Mouse (Mus musculus): ENCODE results near the gene Dchs1.
"Not testable (repeated sequence)": the region's sequence is repeated elsewhere in the genome, so short reads cannot be mapped to it uniquely, and the experiment has no call there.

Dchs1 gene

GRCm38 (mm10) chr7:105778553-105779265, 8.7 kb downstream of the Dchs1 start:
- DNase-seq, result peak; percentile 66

DNA sequence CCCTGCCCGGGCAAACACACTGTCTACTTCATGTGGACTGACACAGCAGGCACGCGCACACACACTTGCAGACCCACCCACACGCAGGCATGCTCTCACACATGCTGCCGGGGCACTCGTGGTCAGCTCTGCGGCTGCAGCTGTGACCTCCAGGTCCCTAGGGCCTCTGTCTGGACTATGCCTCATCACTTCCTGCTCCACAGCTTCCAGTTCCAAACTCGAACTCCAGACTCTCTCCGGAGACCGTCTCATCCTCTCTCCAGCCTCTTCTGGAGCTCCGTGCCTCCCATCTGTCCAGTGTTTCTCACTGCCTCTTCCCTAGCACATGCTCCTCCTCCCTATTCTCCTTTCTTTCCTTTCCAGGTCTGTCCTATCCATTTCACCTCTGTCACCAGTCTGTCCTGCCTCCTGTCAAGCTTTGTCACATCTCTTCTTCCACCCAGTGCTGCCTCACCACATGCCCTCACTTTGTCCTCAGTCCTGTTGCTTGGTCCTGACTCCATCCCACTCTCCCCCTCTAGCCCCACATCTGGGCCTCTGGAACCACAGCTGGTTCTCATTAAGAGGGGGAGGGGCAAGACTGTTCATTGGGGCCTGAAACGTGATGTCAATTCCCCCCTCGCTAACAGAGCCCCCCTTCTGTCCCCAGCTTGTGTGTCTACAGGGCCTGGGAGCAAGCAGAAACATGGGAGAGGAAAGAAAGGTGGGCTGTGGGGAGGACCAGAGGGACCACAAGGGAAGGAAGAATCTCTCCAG, 9.5 kb downstream of the Dchs1 start:
- DNase-seq, result peak; percentile 20

DNA sequence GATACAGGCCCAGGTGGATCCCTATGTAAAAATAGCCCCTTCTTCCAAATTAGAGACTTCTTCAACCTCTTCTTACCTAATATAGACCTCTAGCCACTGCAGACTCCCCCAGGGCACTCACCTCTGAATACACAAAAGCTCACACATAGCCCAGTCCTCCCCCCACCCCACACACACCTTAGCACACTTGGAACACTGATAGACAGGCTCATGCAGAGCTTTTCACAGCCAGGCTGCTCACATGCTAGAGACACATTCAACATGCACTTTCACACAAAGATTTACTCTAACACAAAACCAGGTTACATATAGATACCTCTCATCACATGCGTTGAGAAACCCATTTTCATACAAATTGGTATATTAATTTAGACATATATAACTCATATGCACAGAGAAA, 10.1 kb downstream of the Dchs1 start:
- DNase-seq, result no peak

DNA sequence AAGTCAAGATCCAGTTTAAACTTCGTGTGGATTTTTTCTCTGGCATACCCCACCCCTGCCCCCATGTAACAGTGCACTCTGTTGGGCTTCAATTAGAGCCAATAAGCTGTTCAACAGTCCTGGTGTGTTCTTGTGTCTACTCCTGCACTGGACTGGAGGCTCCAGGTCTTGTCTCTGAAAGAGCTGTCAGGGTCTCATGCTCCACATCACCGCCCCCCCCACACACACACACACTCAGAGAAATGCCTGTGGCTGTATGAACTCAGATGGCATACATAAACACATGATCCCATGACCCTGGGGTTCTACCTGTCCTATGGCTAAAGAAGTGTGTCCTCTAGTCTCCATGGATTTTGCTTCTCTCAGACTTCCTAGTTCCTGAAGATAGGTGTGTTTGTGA, 11.4 kb downstream of the Dchs1 start:
- DNase-seq, result no peak

GRCm38 (mm10) chr7:105774661-105775060, 12.8 kb downstream of the Dchs1 start:
- DNase-seq, result no peak

GRCm38 (mm10) chr7:105773041-105773440, 14.4 kb downstream of the Dchs1 start:
- no peak for DNase-seq

DNA sequence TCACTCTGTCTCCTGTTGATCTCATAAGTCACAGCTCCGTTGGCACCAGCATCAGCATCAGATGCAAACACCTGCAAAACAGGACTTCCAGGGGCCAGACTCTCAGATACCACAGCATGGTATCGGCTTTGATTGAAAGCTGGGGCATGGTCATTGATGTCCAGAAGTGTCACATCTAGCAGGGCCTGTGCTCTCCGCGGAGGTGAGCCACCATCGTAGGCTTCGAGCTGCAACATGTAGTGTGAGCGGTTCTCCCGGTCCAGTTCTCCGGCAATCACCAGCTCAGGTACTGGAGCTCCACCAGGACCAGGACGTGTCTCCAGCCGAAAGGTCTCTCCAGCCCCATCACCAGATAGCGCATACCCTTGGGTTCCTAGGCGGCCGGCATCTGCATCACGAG, 15.1 kb downstream of the Dchs1 start:
- DNase-seq, result no peak

DNA sequence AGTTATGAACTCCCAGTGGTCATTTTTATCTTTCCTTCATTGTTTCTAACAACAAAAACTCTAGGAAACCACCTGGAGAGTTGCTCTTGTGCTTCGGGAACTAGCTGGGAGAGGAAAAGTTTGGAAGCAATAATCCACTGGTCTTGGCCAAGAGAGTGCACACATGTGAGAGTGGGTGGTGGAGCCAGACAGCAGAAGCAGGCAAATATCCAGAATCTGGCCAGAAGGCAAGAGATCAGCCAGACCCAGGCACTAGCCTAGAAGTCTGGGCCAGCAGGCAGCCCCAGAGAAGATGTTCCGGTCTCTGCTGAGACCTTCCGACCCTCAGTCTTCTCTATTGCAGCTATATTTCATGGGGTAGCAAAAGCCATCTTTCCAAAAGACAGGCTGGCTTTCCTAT, 17.5 kb downstream of the Dchs1 start:
- DNase-seq, result no peak

GRCm38 (mm10) chr7:105767729-105768165, 19.7 kb downstream of the Dchs1 start:
- no peak for DNase-seq

DNA sequence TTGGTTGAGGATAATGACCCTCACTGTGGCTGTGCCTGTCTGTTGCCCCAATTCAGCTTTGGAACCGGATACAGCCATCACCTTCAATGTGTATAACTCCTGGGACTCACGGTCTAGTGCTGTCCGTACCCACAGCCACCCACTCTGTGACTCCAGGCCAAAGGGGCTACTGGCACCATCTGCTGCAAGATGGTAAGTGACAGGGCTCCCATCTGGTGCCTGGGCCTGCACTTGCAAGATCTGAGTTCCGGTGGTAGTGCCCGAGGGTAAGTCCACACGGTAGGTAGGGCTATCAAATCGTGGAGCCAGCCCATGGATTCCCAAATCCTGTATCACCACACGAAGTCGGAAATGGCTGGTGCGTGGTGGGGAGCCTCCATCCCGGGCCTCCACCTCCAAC, 23.1 kb downstream of the Dchs1 start:
- no peak for DNase-seq

- DNase-seq, result no peak
Measured at GRCm38 (mm10) chr7:105762517-105763270, 24.8 kb downstream of the Dchs1 start.

DNA sequence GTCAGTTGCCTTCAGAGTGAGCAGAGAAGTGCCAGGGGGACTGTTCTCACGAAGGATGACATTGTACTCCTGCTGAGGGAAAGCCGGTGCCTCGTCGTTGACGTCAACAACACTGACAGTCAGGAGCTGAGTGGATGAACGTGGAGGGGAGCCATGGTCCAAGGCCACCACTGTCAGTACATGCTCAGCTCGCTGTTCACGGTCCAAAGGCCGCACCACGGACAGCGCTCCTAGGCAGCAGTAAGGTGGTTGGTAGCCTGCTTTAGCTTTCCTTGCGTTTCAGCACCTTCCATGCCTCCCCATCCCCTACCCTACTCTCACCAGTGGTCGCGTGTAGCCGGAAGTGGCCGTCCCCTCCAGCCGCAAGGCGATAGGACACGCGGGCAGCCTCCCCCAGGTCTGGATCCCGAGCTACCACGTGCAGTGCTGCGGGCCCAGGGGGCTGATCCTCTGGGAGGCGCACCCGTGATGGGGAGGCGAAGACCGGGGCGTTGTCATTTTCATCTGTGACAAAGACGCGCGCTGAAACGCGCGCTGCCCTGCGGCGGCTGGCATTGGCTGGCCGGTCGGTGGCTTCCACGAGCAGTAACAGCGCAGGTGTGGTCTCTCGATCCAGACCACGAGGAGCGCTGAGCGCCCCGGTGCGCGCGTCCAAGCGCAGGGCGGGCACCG, 25.5 kb downstream of the Dchs1 start:
- DNase-seq, result no peak

GRCm38 (mm10) chr7:105753281-105753680, 34.2 kb downstream of the Dchs1 start:
- DNase-seq, result no peak

DNA sequence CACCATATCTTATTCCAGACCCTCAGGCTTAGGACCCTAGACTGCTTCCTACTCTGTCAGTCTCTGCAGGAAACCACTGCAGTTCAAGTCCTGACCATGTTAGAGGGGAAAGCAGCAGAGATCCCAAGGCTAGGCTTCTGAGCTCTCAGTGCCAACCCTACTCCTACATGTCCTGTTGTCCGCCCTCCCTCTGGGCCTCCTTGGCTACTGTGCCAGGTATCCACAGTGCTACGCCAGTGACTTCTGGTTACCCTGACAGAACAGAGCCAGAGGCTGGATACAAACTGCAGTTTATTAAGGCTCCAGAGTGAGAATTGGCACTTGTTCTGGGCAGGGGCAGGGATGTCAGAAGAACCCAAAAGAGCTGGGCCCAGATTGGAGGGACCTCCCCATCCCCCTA, 34.7 kb downstream of the Dchs1 start:
- no peak for DNase-seq

DNA sequence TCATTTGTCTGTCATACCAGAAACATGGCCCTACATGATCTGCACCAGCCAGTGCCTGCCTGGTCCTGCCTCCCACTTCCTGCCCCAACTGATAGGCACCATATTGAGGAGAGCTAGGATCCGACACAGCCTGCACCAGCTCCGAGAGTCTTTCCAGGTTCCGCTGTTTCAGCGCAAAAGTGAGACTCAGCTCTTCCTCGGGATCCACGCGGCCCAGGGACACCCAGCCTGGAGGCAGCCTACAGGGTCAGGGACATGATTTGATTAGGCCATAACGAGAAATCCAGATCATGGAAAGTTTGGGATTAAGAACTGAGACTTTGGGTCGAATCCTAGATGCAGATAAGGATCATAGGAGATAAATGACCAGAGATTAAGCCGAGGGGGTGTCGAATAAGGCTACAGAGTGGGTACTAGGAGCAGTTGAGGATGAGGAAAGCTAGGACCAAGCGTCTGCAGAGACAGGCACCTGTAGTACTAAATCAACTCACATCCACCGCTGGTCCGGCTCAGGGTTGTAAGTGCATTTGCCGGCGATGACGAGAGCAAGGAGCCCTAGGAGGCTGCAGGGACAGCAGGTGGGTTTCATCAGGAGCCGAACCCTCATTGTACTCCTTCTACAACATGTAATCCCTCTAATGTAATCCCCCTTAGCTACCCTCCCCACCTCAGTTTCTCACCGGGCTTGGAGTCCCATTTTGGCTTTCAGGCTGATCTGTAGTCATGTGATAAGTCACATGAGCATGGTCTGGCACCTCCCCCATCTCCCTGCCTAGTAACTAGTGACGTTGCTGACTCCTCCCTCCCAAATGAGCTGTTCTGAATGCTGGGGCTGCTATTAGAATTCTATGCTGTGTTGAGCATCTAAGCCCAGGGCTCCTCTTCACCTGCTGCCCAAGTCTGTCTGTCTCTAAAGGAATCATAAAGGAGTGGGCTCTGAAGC, 35.7 kb downstream of the Dchs1 start, which contains the start of gene Tpp1:
Gene Tpp1, minus strand, starts transcription at position 745 of the 943 bp plus-strand sequence.
- DNase-seq, result peak; percentile 93

DNA sequence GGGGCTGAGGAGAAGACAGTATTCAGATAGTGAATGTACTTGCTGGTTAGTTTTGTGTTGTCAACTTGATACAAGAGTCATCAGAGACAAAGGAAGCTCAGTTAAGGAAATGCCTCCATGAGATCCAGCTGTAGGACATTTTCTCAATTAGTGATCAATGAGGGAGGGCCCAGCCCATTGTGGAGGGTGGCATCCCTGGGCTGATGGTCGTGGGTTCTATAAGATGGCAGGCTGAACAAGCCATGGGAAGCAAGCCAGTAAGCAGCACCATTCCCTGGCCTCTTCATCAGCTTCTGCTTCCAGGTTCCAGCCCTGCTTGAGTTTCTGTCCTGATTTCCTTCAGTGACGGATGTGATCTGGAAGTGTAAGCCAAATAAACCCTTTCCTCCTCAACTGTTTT, 39.7 kb downstream of the Dchs1 start:
- DNase-seq, result no peak

- peak; percentile 93 for DNase-seq
Measured at GRCm38 (mm10) chr7:105743926-105744590, 43.4 kb downstream of the Dchs1 start, which contains the start of gene Taf10. TSS of gene Taf10 (minus strand) at chr7:105744361.

DNA sequence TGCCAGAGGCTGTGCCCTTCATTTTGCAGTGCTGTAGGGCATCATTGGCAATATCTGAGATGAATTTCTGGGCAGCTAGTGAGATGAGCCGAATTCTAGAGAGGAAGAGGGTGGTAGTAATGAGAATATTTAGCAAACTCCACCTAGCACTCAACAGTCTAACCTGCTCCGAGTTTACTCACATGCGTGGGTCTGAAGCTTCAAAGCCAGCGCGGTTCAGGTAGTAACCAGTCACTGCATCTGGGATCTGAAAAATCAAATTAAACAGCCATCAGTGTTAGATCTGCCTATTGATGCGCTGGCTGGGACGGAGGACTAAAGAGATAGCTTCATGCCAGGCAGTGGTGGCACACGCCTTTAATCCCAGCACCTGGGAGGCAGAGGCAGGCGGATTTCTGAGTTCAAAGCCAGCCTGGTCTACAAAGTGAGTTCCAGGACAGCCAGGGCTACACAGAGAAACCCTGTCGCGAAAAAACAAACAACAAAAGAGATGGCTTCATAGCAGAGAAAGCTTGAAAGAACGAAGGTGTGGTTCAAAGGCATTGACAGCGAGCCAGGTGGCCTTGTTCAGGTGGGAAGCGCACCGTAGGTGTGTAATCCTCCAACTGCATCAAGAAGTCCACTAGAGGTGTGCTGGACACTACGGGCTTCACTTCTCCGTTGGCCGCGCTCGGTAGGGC, 44.1 kb downstream of the Dchs1 start:
- not testable (repeated sequence) for DNase-seq

GRCm38 (mm10) chr7:105742539-105743215, 44.8 kb downstream of the Dchs1 start:
- not testable (repeated sequence) for DNase-seq

DNA sequence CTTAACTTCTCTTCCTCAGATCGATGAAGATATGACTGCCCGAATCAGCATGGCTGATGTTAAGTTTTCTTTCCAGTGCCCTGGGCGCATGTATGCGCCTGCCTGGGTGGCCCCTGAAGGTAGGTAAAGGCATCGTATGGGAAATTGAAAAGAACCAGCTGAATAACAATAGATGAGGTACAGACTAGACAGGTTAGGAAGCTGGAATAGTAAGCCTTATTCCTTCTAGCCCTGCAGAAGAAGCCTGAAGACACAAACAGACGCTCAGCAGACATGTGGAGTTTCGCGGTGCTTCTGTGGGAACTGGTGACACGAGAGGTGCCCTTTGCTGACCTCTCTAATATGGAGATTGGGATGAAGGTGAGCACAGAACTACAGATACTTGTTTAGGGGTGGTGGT, 45.5 kb downstream of the Dchs1 start:
- DNase-seq, result no peak
